Mouse (Mus musculus): ENCODE results near the gene Arhgef10l. TPM values are rescaled to one million over a fixed set of nuclear protein-coding genes. Genes with fewer than 3 reads are reported as not detected.
A peak's percentile ranks its signal among the peaks of the same experiment; 100 is the strongest.

Arhgef10l gene
- polyA plus RNA-seq, 1 experiment from 2014 or later, result 6.3 TPM

GRCm38 (mm10) chr4:140497169-140497568, 168.6 kb downstream of the Arhgef10l start:
- ATAC-seq (no peak), DNase-seq (no peak)
- H3K9ac ChIP-seq (replicated peaks), result no peak overlapping the region
- H3K9me3 ChIP-seq (ENCODE audit: low read length), result no peaks in the 10 kb centered on the region
- H3K4me3 ChIP-seq (ENCODE audit: low read depth, low read length), result no peak overlapping the region
- TF ChIP-seq CTCF (IDR thresholded peaks at IDR 0.05; ENCODE audit: low read depth), result no peak
- WGBS (ENCODE audit: insufficient replicate concordance), result 83% methylated on average over 20 of the region's 20 CpGs
- no peaks in the 10 kb centered on the region for H3K36me3 ChIP-seq (replicated peaks; ENCODE audit: insufficient read depth, low read length)
- H3K4me1 ChIP-seq (ENCODE audit: insufficient read depth), result no peaks in the 10 kb centered on the region
- no peaks in the 10 kb centered on the region for H3K27me3 ChIP-seq (ENCODE audit: insufficient read depth, low read length)
- no peak overlapping the region for H3K27ac ChIP-seq (ENCODE audit: low read depth)
- no peak overlapping the region for H3K4me2 ChIP-seq (ENCODE audit: low read depth, low read length)

DNA sequence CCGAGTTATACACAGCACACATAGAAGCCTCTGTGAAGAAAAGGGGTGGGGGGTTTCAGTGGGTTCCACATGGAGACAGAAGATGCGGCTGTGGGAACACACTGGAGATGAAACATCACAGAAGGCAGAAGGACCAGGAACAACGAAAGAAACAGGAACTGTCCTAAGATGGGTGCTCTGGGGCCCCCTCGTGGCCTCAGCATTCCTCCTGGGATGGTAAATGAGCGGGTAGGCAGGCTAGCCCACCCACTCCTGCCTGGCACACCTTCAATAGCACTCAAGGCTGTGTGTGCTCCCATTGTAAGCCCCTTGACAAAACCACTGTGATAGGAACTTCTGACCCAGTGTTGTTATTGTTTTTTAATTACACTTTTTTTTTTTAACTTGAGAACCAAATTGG, 174.3 kb downstream of the Arhgef10l start:
- 31% methylated on average over 5 of the region's 5 CpGs for WGBS (ENCODE audit: insufficient replicate concordance)
- H3K9ac ChIP-seq (replicated peaks), result no peak overlapping the region
- no peaks in the 10 kb centered on the region for H3K9me3 ChIP-seq (ENCODE audit: low read length)
- H3K27ac ChIP-seq (ENCODE audit: low read depth), result no peak overlapping the region
- no peak for TF ChIP-seq EP300 (IDR thresholded peaks at IDR 0.05; ENCODE audit: low read depth)
- TF ChIP-seq CTCF (IDR thresholded peaks at IDR 0.05; ENCODE audit: low read depth), result peak; percentile 26
- H3K36me3 ChIP-seq (replicated peaks; ENCODE audit: insufficient read depth, low read length), result no peaks in the 10 kb centered on the region
- H3K4me2 ChIP-seq (ENCODE audit: low read depth, low read length), result no peak overlapping the region
- ATAC-seq (no peak), DNase-seq (no peak)
- H3K4me1 ChIP-seq (ENCODE audit: insufficient read depth), result no peaks in the 10 kb centered on the region
- no peak overlapping the region for H3K4me3 ChIP-seq (ENCODE audit: low read depth, low read length)
- no peaks in the 10 kb centered on the region for H3K27me3 ChIP-seq (ENCODE audit: insufficient read depth, low read length)

GRCm38 (mm10) chr4:140485442-140485841, 180.4 kb downstream of the Arhgef10l start:
- no peak overlapping the region for H3K27ac ChIP-seq (ENCODE audit: low read depth)
- WGBS (ENCODE audit: insufficient replicate concordance), result 57% methylated on average over 12 of the region's 12 CpGs
- no peak for ATAC-seq
- DNase-seq, result no peak
- H3K4me3 ChIP-seq (ENCODE audit: low read depth, low read length), result no peak overlapping the region
- no peaks in the 10 kb centered on the region for H3K36me3 ChIP-seq (replicated peaks; ENCODE audit: insufficient read depth, low read length)
- no peaks in the 10 kb centered on the region for H3K9me3 ChIP-seq (ENCODE audit: low read length)
- no peak overlapping the region for H3K4me2 ChIP-seq (ENCODE audit: low read depth, low read length)
- no peak for TF ChIP-seq CTCF (IDR thresholded peaks at IDR 0.05; ENCODE audit: low read depth)
- no peaks in the 10 kb centered on the region for H3K4me1 ChIP-seq (ENCODE audit: insufficient read depth)
- no peaks in the 10 kb centered on the region for H3K27me3 ChIP-seq (ENCODE audit: insufficient read depth, low read length)
- no peak overlapping the region for H3K9ac ChIP-seq (replicated peaks)

DNA sequence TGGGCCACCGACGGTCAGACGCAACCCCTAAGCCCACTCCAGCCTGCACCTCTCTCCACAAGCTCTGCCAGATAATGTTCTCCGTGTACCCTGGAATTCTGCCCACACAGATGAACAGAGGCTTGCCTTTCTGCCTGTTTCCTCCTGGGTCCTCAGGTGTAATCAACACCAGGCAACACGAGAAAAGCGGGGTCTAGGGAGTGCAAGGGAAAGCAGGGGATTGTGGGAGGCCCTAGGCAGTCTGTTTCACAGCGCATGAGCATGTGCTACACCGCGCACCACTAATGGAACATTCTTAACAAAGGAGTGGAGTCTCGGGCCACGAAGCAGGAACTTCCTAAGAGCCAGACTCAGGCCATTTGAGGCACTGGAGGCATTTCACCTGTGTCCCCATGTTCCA, 182.7 kb downstream of the Arhgef10l start:
- DNase-seq, result no peak
- Histone ChIP-seq H3K9ac (replicated peaks) (no peak overlapping the region), H3K27ac (ENCODE audit: low read depth) (no peak overlapping the region), H3K4me3 (ENCODE audit: low read depth, low read length) (no peak overlapping the region), H3K36me3 (replicated peaks; ENCODE audit: insufficient read depth, low read length) (no peaks in the 10 kb centered on the region), H3K4me1 (ENCODE audit: insufficient read depth) (no peaks in the 10 kb centered on the region), H3K9me3 (ENCODE audit: low read length) (no peaks in the 10 kb centered on the region), H3K4me2 (ENCODE audit: low read depth, low read length) (no peak overlapping the region), H3K27me3 (ENCODE audit: insufficient read depth, low read length) (no peaks in the 10 kb centered on the region)
- TF ChIP-seq CTCF (IDR thresholded peaks at IDR 0.05; ENCODE audit: low read depth) (no peak), EP300 (IDR thresholded peaks at IDR 0.05; ENCODE audit: low read depth) (no peak)
- WGBS (ENCODE audit: insufficient replicate concordance), result 76% methylated on average over 11 of the region's 11 CpGs
- no peak for ATAC-seq

- no peaks in the 10 kb centered on the region for H3K36me3 ChIP-seq (replicated peaks; ENCODE audit: insufficient read depth, low read length)
- ATAC-seq (no peak), DNase-seq (no peak)
- H3K4me1 ChIP-seq (ENCODE audit: insufficient read depth), result no peaks in the 10 kb centered on the region
- H3K4me3 ChIP-seq (ENCODE audit: low read depth, low read length), result no peak overlapping the region
- no peaks in the 10 kb centered on the region for H3K9me3 ChIP-seq (ENCODE audit: low read length)
- no peak for TF ChIP-seq CTCF (IDR thresholded peaks at IDR 0.05; ENCODE audit: low read depth)
- no peak for TF ChIP-seq EP300 (IDR thresholded peaks at IDR 0.05; ENCODE audit: low read depth)
- no peak overlapping the region for H3K4me2 ChIP-seq (ENCODE audit: low read depth, low read length)
- 42% methylated on average over 15 of the region's 15 CpGs for WGBS (ENCODE audit: insufficient replicate concordance)
- no peaks in the 10 kb centered on the region for H3K27me3 ChIP-seq (ENCODE audit: insufficient read depth, low read length)
- H3K27ac ChIP-seq (ENCODE audit: low read depth), result no peak overlapping the region
- no peak overlapping the region for H3K9ac ChIP-seq (replicated peaks)
Observed at GRCm38 (mm10) chr4:140480369-140481067, 185.3 kb downstream of the Arhgef10l start.

DNA sequence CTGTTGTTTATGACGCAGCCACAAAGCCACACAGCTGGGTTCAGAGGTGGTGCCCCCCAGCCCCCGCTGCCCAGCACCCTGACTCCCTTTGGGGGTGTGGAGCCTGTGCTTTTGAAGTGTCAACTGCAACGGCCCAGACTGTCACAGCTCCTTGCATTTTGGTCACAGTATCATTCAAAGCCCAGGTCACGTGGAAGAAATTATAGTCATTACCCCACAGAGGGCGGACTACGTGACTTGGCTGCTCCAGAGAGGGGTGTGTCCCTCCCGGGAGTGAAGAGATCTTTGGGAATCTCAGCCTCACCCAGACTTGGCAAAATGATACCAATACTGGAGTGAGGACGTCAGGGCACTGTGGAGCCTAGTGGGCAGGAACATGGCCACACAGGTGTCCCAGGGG, 190.6 kb downstream of the Arhgef10l start:
- no peak for TF ChIP-seq EP300 (IDR thresholded peaks at IDR 0.05; ENCODE audit: low read depth)
- no peak for TF ChIP-seq CTCF (IDR thresholded peaks at IDR 0.05; ENCODE audit: low read depth)
- no peak for ATAC-seq
- WGBS (ENCODE audit: insufficient replicate concordance), result 66% methylated on average over 8 of the region's 8 CpGs

More for the DNA sequence above, 190.6 kb downstream of the Arhgef10l start:
- Histone ChIP-seq H3K9me3 (ENCODE audit: low read length) (peaks cover 3% of the 10 kb centered on the region; the same call in 1 of the 2 replicates), H3K4me1 (ENCODE audit: insufficient read depth) (no peaks in the 10 kb centered on the region), H3K9ac (replicated peaks) (no peak overlapping the region), H3K27ac (ENCODE audit: low read depth) (no peak overlapping the region), H3K27me3 (ENCODE audit: insufficient read depth, low read length) (no peaks in the 10 kb centered on the region), H3K4me2 (ENCODE audit: low read depth, low read length) (no peak overlapping the region), H3K4me3 (ENCODE audit: low read depth, low read length) (no peak overlapping the region), H3K36me3 (replicated peaks; ENCODE audit: insufficient read depth, low read length) (no peaks in the 10 kb centered on the region)
- DNase-seq, result no peak

Measured in liver, postnatal 0 days (tissue).